Mouse (Mus musculus): Measurements from ENCODE around the gene Tab3. TPM values are rescaled to one million over a fixed set of nuclear protein-coding genes. Genes with fewer than 3 reads are reported as not detected.
A peak's percentile ranks its signal among the peaks of the same experiment; 100 is the strongest.

Tab3 gene
- 3.2 and 3.9 TPM in 2 replicates for polyA plus RNA-seq (2015; fragmentation: Nextera tagmentation; extraction: Ambion mirVana)

DNA sequence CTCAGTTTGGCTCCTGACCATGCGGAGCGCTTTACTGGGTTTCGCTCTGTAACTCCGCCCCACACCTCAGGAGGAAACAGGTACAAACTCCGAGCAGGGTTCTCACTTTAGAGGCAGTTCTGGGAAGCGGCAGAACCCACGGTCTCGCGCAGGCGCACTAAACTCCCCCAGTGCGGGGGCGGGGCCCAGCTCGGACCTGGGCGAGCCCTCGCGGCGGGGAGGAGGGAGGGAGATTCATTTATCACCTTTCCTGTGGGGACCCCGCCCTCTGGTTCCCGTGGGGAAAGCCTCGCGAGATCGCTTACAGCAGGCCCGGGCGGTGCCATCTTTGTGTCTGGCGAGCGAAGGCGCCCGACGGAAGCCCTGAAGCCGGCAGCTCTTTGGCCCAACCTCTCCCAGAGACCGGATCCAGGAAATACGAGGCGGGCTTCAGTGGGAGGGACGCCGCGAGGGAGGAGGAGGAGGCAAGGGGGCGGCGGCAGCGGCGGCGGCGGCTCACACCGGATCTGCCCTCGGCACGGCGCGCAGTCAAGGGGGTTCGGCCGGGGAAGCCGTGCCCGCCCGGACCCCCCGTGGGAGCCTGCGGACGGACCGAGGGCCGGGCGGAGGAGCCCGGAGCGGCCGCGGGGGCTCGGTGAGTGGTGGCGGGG lies at the start of gene Tab3:
TSS of gene Tab3 (plus strand) at position 491 of the 650 bp plus-strand sequence.
- peak within 1 kb of the TSS; percentile 62 for H3K4me3 ChIP-seq
- no peaks in the 10 kb centered on the region for H3K9me3 ChIP-seq
- peaks cover 4% of the 10 kb centered on the region; the same call in 1 of the 2 replicates for H3K27me3 ChIP-seq
- ATAC-seq (ENCODE audit: insufficient number of reproducible peaks, insufficient read depth, low FRiP score, low TSS enrichment, low read depth) = peak; percentile 93
- H3K36me3 ChIP-seq = no peaks in the 10 kb centered on the region
- 26% methylated on average over 33 of the region's 64 CpGs for WGBS
- H3K9ac ChIP-seq = peak within 1 kb of the TSS; percentile 81
- H3K4me1 ChIP-seq = no peaks in the 10 kb centered on the region; the same call in 1 of the 2 replicates
- peak within 1 kb of the TSS; percentile 62; the same call in 1 of the 2 replicates for H3K27ac ChIP-seq
- H3K4me2 ChIP-seq = peak within 1 kb of the TSS; percentile 59

DNA sequence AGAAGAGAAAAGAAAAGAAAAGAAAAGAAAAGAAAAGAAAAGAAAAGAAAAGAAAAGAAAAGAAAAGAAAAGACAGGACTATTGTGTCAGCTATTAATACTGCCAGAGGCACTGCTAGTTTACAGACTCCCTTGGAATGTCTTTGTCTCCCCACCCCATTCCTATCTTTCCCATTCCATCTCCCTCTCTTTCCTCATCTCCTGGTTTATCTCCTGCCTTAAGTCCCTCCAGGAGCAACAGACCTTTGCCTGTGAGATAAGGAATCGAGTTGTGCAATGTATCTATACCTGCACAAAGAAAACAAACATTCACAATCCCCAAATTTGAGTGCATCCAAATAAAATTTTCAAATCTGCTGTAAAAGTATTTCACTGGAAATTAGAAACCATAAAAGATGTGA lies 48.3 kb upstream of the Tab3 start:
- WGBS = 56% methylated on average over 1 of the region's 1 CpGs
- Histone ChIP-seq H3K27me3 (no peaks in the 10 kb centered on the region), H3K4me3 (no peak overlapping the region), H3K36me3 (no peaks in the 10 kb centered on the region), H3K9ac (no peak overlapping the region), H3K27ac (no peak overlapping the region), H3K9me3 (no peaks in the 10 kb centered on the region), H3K4me1 (no peaks in the 10 kb centered on the region), H3K4me2 (no peak overlapping the region)
- no peak for ATAC-seq (ENCODE audit: insufficient number of reproducible peaks, insufficient read depth, low FRiP score, low TSS enrichment, low read depth)

GRCm38 (mm10) chrX:85526263-85527019 lies 47.4 kb upstream of the Tab3 start:
- no peak overlapping the region for H3K9ac ChIP-seq

GRCm38 (mm10) chrX:85558931-85559330 lies 14.9 kb upstream of the Tab3 start:
- 65% methylated on average over 2 of the region's 2 CpGs for WGBS

More at GRCm38 (mm10) chrX:85526263-85527019, 47.4 kb upstream of the Tab3 start:
- Histone ChIP-seq H3K9me3 (no peaks in the 10 kb centered on the region), H3K4me1 (no peaks in the 10 kb centered on the region), H3K27ac (no peak overlapping the region), H3K4me2 (no peak overlapping the region), H3K36me3 (no peaks in the 10 kb centered on the region), H3K27me3 (no peaks in the 10 kb centered on the region), H3K4me3 (no peak overlapping the region)
- no peak for ATAC-seq (ENCODE audit: insufficient number of reproducible peaks, insufficient read depth, low FRiP score, low TSS enrichment, low read depth)
- 64% methylated on average over 5 of the region's 5 CpGs for WGBS

DNA sequence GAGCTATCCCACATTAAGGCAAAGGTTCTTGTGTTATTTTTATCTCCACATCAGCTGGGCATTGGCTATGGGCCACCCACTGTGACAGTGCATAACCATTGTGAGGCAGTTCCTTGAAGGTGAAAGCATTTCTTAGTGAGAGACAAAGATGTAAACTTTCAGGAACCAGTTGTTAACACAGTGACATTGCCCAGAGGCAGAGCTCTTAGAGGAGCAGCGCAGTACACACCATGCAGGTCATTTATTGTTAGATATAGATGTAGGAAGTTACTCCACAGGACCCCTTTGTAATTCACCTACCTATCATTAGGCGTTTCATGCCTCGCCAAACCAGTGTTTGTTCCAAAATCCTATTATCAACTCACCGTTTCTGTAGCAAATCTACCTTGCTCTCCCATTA lies 7.6 kb upstream of the Tab3 start:
- no peaks in the 10 kb centered on the region for H3K9me3 ChIP-seq
- H3K4me2 ChIP-seq = no peak overlapping the region
- H3K36me3 ChIP-seq = no peaks in the 10 kb centered on the region
- peaks cover 4% of the 10 kb centered on the region; the same call in 1 of the 2 replicates for H3K27me3 ChIP-seq
- H3K27ac ChIP-seq = no peak overlapping the region
- no peaks in the 10 kb centered on the region for H3K4me1 ChIP-seq
- 67% methylated on average over 4 of the region's 4 CpGs for WGBS
- no peak for ATAC-seq (ENCODE audit: insufficient number of reproducible peaks, insufficient read depth, low FRiP score, low TSS enrichment, low read depth)
- no peak overlapping the region for H3K9ac ChIP-seq
- no peak overlapping the region for H3K4me3 ChIP-seq

More at GRCm38 (mm10) chrX:85558931-85559330, 14.9 kb upstream of the Tab3 start:
- Histone ChIP-seq H3K36me3 (no peaks in the 10 kb centered on the region), H3K27me3 (no peaks in the 10 kb centered on the region), H3K4me2 (no peak overlapping the region), H3K9ac (no peak overlapping the region), H3K9me3 (no peaks in the 10 kb centered on the region), H3K27ac (no peak overlapping the region), H3K4me3 (no peak overlapping the region), H3K4me1 (no peaks in the 10 kb centered on the region)
- no peak for ATAC-seq (ENCODE audit: insufficient number of reproducible peaks, insufficient read depth, low FRiP score, low TSS enrichment, low read depth)

GRCm38 (mm10) chrX:85574182-85574541 lies 340 bp downstream of the Tab3 start:
- Histone ChIP-seq H3K9me3 (no peaks in the 10 kb centered on the region), H3K9ac (peak overlapping the region; percentile 81), H3K4me2 (peak overlapping the region; percentile 59), H3K4me3 (peak overlapping the region; percentile 62), H3K4me1 (no peaks in the 10 kb centered on the region; the same call in 1 of the 2 replicates), H3K27me3 (peaks cover 4% of the 10 kb centered on the region; the same call in 1 of the 2 replicates), H3K27ac (peak overlapping the region; percentile 62; the same call in 1 of the 2 replicates), H3K36me3 (no peaks in the 10 kb centered on the region)
- WGBS = 12% methylated on average over 26 of the region's 34 CpGs
- peak; percentile 49 for ATAC-seq (ENCODE audit: insufficient number of reproducible peaks, insufficient read depth, low FRiP score, low TSS enrichment, low read depth)

DNA sequence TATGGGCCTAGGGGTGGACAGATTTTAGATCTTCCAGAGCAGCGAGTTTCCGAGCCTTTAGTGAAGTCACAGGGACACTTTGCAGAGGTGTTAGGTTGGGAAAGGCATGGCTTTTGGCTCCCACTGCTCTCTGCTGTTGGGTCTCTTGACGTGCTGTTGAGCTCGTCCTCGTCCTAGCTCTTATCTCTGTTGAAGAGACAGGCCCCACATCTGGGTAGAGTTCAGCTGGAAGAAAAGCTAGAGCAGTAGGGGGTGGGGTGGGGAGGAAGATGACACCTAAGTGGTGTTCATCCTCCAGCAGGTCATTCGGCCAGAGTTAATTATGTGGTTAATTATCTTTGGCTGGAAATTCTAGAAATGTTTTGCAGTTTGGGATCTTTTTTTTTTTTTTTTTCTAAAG lies 2.5 kb downstream of the Tab3 start:
- Histone ChIP-seq H3K9me3 (no peaks in the 10 kb centered on the region), H3K9ac (no peak overlapping the region), H3K4me3 (no peak overlapping the region), H3K27me3 (peaks cover 4% of the 10 kb centered on the region; the same call in 1 of the 2 replicates), H3K4me1 (no peaks in the 10 kb centered on the region; the same call in 1 of the 2 replicates), H3K27ac (no peak overlapping the region), H3K36me3 (no peaks in the 10 kb centered on the region), H3K4me2 (no peak overlapping the region)
- 68% methylated on average over 6 of the region's 6 CpGs for WGBS
- no peak for ATAC-seq (ENCODE audit: insufficient number of reproducible peaks, insufficient read depth, low FRiP score, low TSS enrichment, low read depth)

DNA sequence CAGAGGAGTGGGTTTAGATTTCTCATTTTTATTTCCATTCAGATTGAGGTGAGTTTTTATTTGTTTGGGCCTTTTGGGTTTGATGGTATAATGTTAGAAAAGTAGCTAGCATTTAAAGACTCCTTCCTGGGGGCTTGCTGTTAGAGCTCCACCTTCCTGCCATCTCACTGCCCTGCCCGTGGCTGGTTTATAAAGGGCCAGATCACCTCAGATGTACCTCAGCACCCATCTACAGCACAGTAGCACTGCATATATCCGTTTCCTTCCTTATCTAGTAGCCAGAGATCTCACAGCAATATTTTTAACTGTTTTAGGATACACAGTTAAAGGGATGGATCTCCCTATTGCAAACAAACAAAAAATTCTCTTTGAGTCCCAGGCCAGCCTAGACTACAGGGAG lies 6.9 kb downstream of the Tab3 start:
- no peaks in the 10 kb centered on the region for H3K9me3 ChIP-seq
- H3K27me3 ChIP-seq = no peaks in the 10 kb centered on the region; the same call in 1 of the 2 replicates
- H3K36me3 ChIP-seq = no peaks in the 10 kb centered on the region
- H3K4me2 ChIP-seq = no peak overlapping the region
- no peak overlapping the region for H3K9ac ChIP-seq
- no peak overlapping the region for H3K27ac ChIP-seq
- H3K4me1 ChIP-seq = no peaks in the 10 kb centered on the region
- ATAC-seq (ENCODE audit: insufficient number of reproducible peaks, insufficient read depth, low FRiP score, low TSS enrichment, low read depth) = no peak
- 58% methylated on average over 2 of the region's 2 CpGs for WGBS
- no peak overlapping the region for H3K4me3 ChIP-seq

GRCm38 (mm10) chrX:85582517-85582916 lies 8.7 kb downstream of the Tab3 start:
- Histone ChIP-seq H3K4me3 (no peak overlapping the region), H3K27me3 (no peaks in the 10 kb centered on the region), H3K9ac (no peak overlapping the region), H3K4me1 (no peaks in the 10 kb centered on the region), H3K9me3 (no peaks in the 10 kb centered on the region), H3K36me3 (no peaks in the 10 kb centered on the region), H3K4me2 (no peak overlapping the region), H3K27ac (no peak overlapping the region)
- 86% methylated on average over 1 of the region's 1 CpGs for WGBS
- no peak for ATAC-seq (ENCODE audit: insufficient number of reproducible peaks, insufficient read depth, low FRiP score, low TSS enrichment, low read depth)

- ATAC-seq (ENCODE audit: insufficient number of reproducible peaks, insufficient read depth, low FRiP score, low TSS enrichment, low read depth) = no peak
- Histone ChIP-seq H3K4me1 (no peaks in the 10 kb centered on the region), H3K9ac (no peak overlapping the region), H3K27me3 (no peaks in the 10 kb centered on the region), H3K27ac (no peak overlapping the region), H3K4me3 (no peak overlapping the region), H3K4me2 (no peak overlapping the region), H3K36me3 (no peaks in the 10 kb centered on the region), H3K9me3 (no peaks in the 10 kb centered on the region)
These were observed 11.8 kb downstream of the Tab3 start for GRCm38 (mm10) chrX:85585575-85585974.

- no peak overlapping the region for H3K4me2 ChIP-seq
- 86% methylated on average over 2 of the region's 2 CpGs for WGBS
- H3K9ac ChIP-seq = no peak overlapping the region
- H3K4me1 ChIP-seq = no peaks in the 10 kb centered on the region
- H3K27me3 ChIP-seq = no peaks in the 10 kb centered on the region
- no peak overlapping the region for H3K27ac ChIP-seq
- H3K4me3 ChIP-seq = no peak overlapping the region
- H3K9me3 ChIP-seq = no peaks in the 10 kb centered on the region
- ATAC-seq (ENCODE audit: insufficient number of reproducible peaks, insufficient read depth, low FRiP score, low TSS enrichment, low read depth) = no peak
- H3K36me3 ChIP-seq = no peaks in the 10 kb centered on the region
These were observed 40.9 kb downstream of the Tab3 start for GRCm38 (mm10) chrX:85614701-85615100.

Data from embryonic facial prominence, embryonic 13.5 days (tissue).